Mouse (Mus musculus) retina, embryonic 14.5 days (tissue): ENCODE data around the gene Gm42517.

Experiments
- DNase-seq: peaks from one replicate; pipeline ENCODE4 v3.0.0-alpha.2; 2015; ENCODE audit warnings: low spot score

Gene Gm42517

GRCm38 (mm10) chr5:108367871-108368332, at the start of gene Gm42517:
Gene Gm42517 (minus strand): TSS chr5:108367922.
- peak; percentile 25 for DNase-seq

DNA sequence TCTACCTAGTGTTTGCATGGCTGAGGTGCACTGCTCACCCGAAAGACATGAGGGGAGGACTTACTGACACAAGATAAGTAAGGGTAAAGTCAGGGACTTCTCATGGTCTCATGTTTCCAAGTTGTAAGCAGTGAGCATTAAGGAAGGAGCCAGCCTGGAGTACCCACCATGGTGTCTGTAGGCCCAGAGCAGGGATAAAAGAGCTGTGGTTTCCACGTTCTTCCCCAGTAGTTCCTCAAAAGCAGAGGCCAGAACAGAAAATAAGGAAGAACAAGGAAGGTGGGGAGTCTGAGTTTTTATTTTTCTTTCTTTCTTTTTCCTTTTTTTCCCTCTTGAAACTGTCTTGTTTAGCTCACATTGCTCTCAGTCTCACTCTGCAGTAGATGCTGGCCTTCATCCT, 47.0 kb upstream of the Gm42517 start:
- DNase-seq = no peak

DNA sequence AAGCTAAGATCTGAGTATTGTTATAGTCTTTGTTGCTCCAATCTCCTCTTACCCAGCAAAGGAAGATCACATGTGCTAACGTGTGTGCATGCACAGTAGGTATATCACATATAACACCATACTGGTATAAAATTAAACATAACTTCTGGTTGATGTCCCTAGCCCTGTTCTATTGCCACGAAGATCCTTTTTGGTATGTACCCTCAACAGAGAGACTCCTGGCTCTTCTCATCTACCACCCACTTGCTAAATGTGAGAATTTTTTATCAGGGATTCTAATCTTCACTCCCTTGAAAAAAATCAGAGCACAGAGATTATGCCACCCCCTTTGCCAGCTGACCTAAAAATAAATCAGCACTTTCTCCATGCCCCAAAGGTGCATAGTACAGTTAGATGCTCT, 39.3 kb upstream of the Gm42517 start:
- no peak for DNase-seq

- no peak for DNase-seq
Measured at GRCm38 (mm10) chr5:108405460-108405859, 37.7 kb upstream of the Gm42517 start.

- DNase-seq = no peak
Measured at GRCm38 (mm10) chr5:108403453-108403852, 35.7 kb upstream of the Gm42517 start.

DNA sequence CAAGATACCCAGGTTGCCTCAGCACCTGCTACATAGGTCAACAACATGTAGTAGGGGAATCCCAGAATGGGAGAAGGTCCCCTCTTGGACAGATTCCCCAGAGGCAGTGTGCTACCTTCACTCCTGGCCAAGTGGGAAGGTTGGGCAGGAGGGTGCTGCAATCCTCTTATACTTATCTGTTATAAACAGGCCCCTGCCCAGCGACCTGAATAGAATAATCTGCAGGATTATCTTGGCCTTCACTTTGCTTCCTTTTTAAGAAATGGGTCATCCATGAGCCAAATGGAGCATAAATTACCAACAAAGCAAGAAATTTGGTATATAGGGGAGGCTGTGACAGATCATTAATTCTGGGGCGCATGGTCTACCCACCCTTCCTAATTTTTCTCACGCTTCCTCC, 22.0 kb upstream of the Gm42517 start:
- no peak for DNase-seq

DNA sequence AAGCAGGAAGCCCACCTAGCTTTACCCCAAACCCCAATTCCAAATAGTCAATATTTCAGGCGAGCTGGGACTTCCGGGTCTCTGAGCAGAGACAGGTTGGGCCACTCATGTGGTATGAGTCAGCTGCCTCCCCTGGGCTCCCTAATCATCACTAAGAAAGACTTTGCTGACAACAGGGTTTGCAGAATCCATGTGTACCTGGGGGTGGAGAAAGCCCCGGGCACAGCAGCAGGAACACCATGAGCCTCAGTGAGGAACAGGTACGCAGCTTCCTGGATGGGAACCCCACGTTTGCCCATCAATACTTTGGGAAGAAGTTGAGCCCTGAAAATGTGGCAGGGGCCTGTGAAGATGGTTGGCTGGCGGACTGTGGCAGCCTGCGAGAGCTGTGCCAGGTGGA, 20.5 kb upstream of the Gm42517 start, which contains the start of gene Pde6b:
Gene Pde6b (plus strand): TSS at position 191 of the 400 bp plus-strand sequence.
- DNase-seq = no peak

GRCm38 (mm10) chr5:108386449-108386848, 18.7 kb upstream of the Gm42517 start:
- DNase-seq = no peak

GRCm38 (mm10) chr5:108385632-108386031, 17.9 kb upstream of the Gm42517 start:
- DNase-seq = no peak

DNA sequence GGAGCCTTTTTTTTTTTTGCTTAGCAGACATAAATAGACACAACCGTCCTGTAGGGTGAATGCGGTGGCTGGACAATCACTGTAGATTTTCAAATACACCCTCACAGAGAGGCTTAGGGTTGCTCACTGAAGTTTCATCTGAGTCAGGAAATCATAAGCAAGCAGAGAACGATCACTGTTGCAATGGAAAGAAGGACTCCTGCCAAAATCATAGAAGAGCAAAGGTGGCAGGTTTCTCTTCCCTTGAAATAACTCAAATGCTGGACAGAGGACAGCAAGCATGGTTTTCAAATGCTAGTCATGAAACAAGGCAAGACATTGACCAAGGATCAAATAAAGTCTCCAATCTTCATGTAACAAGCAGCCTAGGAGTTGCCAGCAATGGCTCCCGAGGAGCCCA, 10.6 kb upstream of the Gm42517 start:
- no peak for DNase-seq

DNA sequence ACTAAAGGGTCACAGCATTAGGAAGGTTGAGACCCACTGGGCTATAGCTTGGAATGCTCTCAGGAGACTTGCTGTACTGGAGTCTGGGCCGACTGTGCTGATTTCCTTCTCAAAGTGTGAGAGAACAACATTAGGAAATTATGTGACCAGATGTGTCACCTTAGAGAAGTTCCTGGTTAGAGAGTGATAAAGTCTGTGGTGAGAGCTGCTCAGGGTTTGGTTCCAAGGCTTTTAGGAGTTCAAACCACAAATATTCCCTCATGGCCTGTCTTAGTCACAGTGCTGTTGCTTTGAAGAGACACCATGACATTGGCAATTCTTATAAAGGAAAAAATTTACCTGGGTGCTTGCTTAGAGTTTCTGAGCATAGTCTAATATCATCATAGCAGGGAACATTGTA, 8.3 kb upstream of the Gm42517 start:
- no peak for DNase-seq

DNA sequence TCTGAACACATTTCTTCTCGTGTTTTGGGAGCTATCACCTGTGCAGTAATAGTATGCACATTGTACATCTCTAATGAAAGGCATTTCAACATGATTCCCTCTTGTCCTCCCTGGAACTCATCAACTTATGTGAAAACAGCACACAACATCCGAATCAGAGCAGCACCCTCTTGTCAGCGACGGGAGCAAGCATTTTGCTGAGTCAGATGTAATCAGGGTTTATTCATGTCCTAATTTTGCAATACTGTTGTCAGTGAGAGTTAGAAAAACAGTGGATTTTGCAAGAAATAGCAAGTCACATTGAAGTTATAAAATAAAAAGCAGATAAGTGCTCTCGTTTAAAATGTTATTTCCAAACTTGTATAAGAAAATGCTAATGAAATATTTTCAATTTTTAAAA, 6.4 kb upstream of the Gm42517 start:
- no peak for DNase-seq

DNA sequence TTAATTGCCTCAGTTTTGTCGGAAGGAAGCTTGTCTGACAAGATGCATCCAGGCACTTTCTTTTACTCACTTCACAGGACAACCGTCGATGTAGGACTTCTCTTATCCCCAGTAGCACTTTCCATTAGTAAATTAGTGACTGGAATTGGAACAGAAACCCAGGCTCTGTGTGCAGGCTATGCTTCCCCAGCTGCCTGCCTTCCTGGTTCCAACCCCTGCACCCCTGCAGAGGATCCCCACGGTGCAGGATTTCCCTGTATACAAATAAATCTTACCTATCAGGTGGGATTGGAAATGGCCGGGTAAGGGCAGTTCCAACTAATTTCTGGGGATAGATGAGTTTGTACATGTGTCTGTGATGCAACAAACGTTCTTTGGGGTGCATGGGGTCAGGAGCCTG, 2.2 kb upstream of the Gm42517 start:
- no peak for DNase-seq

DNA sequence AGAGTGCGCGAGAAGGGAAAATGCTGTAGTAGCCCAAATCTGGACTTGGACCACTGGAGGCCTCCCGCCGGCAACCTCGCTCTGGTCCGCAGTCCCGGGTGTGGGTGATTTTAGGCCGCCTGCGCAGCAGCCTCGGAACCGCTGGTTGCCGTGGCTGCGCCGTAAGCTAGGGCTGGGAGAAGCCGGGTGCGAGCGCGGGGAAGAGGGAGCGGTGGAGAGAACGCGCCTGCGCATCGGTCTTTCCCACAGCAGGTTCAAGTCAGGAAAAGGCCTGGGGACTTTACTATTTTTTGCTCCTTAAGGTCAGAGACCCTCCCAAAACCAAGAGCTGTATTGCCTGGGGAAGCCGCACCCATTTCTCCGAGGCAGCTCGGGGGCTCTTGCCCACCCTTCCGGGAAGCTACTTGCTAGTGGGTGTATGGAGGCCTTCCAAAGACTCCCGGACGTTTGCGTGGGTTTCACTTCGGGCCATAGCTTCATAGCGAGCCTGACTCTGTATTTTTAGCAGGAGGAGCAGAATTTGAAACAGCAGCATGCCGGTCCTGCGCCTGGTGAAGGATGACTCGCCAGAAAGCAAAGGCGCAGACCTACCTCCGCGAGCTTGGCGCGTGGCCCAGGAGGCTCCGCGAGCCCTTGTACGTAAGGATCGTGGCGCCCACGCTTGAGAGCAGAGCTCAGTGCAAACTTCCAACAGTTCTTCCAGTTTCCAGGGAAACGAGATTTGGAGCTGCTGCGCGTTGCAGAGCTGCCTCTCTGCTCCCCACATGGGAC, 1.3 kb upstream of the Gm42517 start:
- DNase-seq = peak; percentile 46

DNA sequence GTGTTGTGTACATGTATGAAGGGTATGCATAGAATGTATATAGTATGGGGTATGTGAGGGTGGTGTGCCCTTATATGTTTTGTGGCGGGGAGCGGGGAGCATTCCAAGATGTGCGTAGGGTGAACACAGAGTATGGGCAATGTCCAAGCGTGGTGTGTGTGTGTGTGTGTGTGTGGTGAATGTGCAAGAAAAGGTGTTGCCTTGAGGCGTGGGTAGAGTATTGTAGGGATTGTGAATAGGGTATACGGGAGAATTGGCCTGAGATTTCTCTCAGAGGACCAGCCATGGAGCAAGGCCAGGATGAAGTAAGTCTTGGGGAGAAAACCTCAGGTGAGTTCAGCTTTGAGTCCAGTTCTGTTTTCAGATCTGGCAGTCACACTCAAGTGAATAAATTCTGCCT, 724 bp upstream of the Gm42517 start:
- DNase-seq = no peak

GRCm38 (mm10) chr5:108366984-108367841, 509 bp downstream of the Gm42517 start:
- peak; percentile 59 for DNase-seq

- DNase-seq = no peak
Measured at GRCm38 (mm10) chr5:108366328-108366983, 1.3 kb downstream of the Gm42517 start.

GRCm38 (mm10) chr5:108362330-108362729, 5.4 kb downstream of the Gm42517 start:
- DNase-seq = no peak

DNA sequence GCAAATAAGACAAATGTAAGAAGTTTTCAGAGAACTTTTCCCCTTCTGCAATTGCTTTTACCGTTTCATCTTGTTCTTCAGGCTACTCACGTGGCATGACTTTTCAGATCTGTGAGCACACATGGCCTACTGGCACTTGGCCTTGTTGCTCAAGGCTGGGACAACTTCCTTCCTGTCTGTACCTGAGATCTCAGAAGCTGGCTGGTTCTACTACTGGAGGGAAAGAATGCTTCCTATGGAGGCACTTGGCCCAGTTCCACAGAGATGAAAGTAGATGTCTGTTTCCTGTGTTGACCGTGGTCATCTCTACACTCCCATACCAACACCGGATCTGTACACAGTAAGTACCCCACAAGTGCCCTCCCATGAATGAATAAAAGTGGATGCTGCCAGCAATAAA, 7.5 kb downstream of the Gm42517 start:
- DNase-seq = no peak

DNA sequence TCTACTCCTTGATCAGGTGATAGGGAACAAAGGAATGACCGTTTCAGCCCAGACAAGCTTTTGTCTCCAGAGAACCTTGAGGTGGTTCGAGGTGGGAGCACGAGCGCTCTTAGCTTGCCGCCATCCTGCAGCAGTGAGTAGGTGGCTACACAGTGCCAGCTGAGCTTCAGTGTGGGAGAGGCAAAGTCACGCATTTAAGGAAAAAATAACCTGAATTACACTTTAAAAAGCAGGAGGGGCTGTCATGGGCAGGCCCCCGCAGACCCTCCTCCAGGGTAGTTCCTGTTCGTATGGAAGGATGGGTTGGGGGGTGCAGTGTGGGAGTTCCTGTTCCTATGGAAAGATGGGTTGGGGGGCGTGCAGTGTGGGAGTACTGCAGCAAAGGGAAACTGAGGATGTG, 8.2 kb downstream of the Gm42517 start:
- DNase-seq = no peak

DNA sequence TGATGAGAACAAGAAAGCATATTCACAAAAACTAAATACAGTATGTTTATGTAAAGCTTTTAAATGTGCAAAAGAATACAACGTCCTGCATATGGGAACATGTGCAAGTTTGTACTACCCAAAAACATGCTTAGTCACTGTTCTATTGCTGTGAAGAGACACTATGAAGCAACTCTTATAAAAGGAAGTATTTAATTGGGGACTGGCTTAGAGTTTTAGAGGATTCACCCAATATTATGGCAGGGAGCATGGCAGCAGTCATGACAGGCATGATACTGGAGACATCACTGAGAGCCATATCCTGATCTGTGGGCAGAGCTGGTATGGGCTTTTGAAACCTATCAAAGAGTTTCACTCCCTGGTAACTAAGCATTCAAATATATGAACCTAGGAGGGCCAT, 9.9 kb downstream of the Gm42517 start:
- DNase-seq = no peak

GRCm38 (mm10) chr5:108354056-108354455, 13.7 kb downstream of the Gm42517 start:
- DNase-seq = no peak
